Mouse (Mus musculus) liver, embryonic 14.5 days (tissue): ENCODE measurements around the gene Slc35d2. TPM values are rescaled to one million over a fixed set of nuclear protein-coding genes. Genes with fewer than 3 reads are reported as not detected.

ENCODE experiments used
- ATAC-seq: fragments of 200-750 bp; cut with Nextera tagmentation; 2 replicates; pipeline ENCODE4 v1.8.0; 2017; ENCODE audit warnings: moderate number of reproducible peaks, mild to moderate bottlenecking, moderate library complexity; ENCODE audit not compliant: insufficient read depth
- DNase-seq, 3 experiments: peaks; one replicate each; pipeline ENCODE4 v3.0.0-alpha.2; 2012 to 2013; ENCODE audit warnings: low read depth in 3 of 3, low spot score in 3 of 3
- H3K27ac ChIP-seq: fragments of 300-500 bp; sonication (generic); 2 replicates; pipeline ENCODE4 v1.5.1; 2014; ENCODE audit warnings: moderate library complexity, mild to moderate bottlenecking, control low read depth, inconsistent platforms
- H3K27me3 ChIP-seq: fragments of 300-500 bp; sonication (generic); 2 replicates; pipeline ENCODE4 v1.6.1; 2014; ENCODE audit warnings: mild to moderate bottlenecking, low read length, moderate library complexity; ENCODE audit not compliant: control insufficient read depth, insufficient read depth
- H3K36me3 ChIP-seq: fragments of 300-500 bp; sonication (generic); replicated peaks from 2 replicates; pipeline ENCODE4 v1.6.1; 2014; ENCODE audit warnings: low read depth; ENCODE audit not compliant: control insufficient read depth, insufficient read depth
- H3K4me1 ChIP-seq, 2 experiments: fragments of 200-500 bp in 1 of 2; fragments of 300-500 bp in 1 of 2; sonication (generic) in 1 of 2; replicated peaks; 2 replicates each; pipeline ENCODE4 v1.6.1; 2012 to 2014; ENCODE audit warnings: antibody characterized with exemption in 1 of 2, inconsistent platforms in 1 of 2, low read length in 1 of 2; ENCODE audit not compliant: control insufficient read depth in 2 of 2, insufficient read depth in 2 of 2
- H3K4me2 ChIP-seq: fragments of 300-500 bp; sonication (generic); 2 replicates; pipeline ENCODE4 v1.6.1; 2014; ENCODE audit warnings: low read depth, mild to moderate bottlenecking, control low read depth, moderate library complexity
- H3K4me3 ChIP-seq, 2 experiments: fragments of 200-500 bp in 1 of 2; fragments of 300-500 bp in 1 of 2; sonication (generic) in 1 of 2; 2 replicates each; pipeline ENCODE4 v1.5.1; 2012 to 2014; ENCODE audit warnings: low read depth in 2 of 2, low read length in 2 of 2, mild to moderate bottlenecking in 2 of 2, control low read depth in 1 of 2, inconsistent platforms in 1 of 2, moderate library complexity in 1 of 2; ENCODE audit not compliant: insufficient read depth in 1 of 2
- H3K9ac ChIP-seq: fragments of 300-500 bp; sonication (generic); replicated peaks from 2 replicates; pipeline ENCODE4 v1.6.1; 2014; ENCODE audit warnings: mild to moderate bottlenecking, control low read depth, moderate library complexity
- H3K9me3 ChIP-seq: fragments of 300-500 bp; sonication (generic); 2 replicates; pipeline ENCODE4 v1.6.1; 2016; ENCODE audit warnings: low read length, mixed read lengths; ENCODE audit not compliant: control insufficient read depth
- CTCF ChIP-seq: IDR thresholded peaks from 2 replicates; pipeline ENCODE4 v1.5.1; 2016; ENCODE audit warnings: antibody characterized with exemption, low read depth, control low read depth
- EP300 ChIP-seq: IDR thresholded peaks from 2 replicates; pipeline ENCODE4 v1.6.1; 2016; ENCODE audit warnings: antibody characterized with exemption, low read depth
- WGBS: fragments of 180-500 bp; shearing (Covaris S2); extraction: QIAGEN DNeasy Blood & Tissue Kit; methylation state at CpG from one replicate; pipeline ENCODE4 v1.1.7; 2014; ENCODE audit not compliant: insufficient replicate concordance; 5-methylcytosine and 5-hydroxymethylcytosine counted together
- polyA plus RNA-seq, 2 experiments: library from polyadenylated mRNA; depleted of rRNA in 1 of 2; stranded (reverse) in 1 of 2; unstranded in 1 of 2; fragments of >200 nt; fragmentation: Nextera tagmentation in 1 of 2; extraction: Ambion mirVana in 1 of 2; gene quantifications; 2 replicates each; pipeline versions ENCODE4 v1.2.1 to v1.2.3; 2012 to 2014

The Slc35d2 gene
- polyA plus RNA-seq, 2 experiments: 3.3 to 6.7 TPM

DNA sequence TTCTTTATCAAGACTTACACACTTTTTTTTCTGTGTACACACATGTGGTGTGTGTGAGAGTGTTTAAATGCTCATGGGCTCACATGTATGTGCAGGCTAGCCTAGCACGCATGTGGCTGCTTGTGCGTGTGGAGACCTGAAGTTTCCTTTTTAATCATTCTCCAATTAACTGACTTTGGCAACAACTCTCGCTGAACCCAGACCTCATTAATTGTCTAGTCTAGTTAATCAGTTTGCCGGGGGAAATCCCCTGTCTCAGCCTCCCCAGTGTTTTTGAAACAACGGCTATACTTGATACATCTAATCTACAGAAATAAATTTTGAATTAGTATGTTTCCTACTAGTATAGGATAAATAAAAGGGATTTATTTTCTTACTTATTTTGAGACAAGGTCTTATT is 43.1 kb downstream of the Slc35d2 start:
- Histone ChIP-seq H3K9ac (no peak overlapping the region), H3K36me3 (no peaks in the 10 kb centered on the region), H3K9me3 (no peaks in the 10 kb centered on the region), H3K27ac (no peak overlapping the region), H3K27me3 (no peaks in the 10 kb centered on the region), H3K4me2 (no peak overlapping the region), H3K4me3 (no peak overlapping the region), H3K4me1 (no peaks in the 10 kb centered on the region)
- ATAC-seq: no peak
- DNase-seq: no peak
- 64% methylated on average over 5 of the region's 5 CpGs for WGBS
- no peak for TF ChIP-seq CTCF
- no peak for TF ChIP-seq EP300

DNA sequence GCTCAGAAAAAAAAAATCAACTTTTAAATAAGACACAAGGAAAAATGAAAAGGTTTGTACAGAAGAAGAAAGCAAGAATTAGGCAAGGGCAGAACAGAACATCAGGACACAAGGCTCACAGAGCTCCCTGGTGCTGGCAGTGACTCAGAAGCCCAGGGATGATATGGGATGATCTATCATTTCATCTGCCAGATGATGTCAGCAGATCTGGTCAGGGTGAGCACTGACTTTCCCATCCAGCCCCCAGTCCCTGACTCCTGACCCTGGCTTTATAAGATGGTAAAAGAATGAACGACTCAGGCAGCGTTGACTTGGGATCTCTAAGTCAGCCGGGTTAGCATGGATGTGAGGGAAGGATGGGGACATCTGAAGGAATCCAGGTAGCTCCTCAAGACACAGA is 45.8 kb downstream of the Slc35d2 start:
- TF ChIP-seq EP300: no peak
- no peak for TF ChIP-seq CTCF
- no peak overlapping the region for H3K4me2 ChIP-seq
- no peaks in the 10 kb centered on the region for H3K4me1 ChIP-seq
- H3K9ac ChIP-seq: no peak overlapping the region
- WGBS: 65% methylated on average over 3 of the region's 3 CpGs
- DNase-seq: no peak
- H3K4me3 ChIP-seq: no peak overlapping the region
- H3K27me3 ChIP-seq: no peaks in the 10 kb centered on the region
- no peaks in the 10 kb centered on the region for H3K9me3 ChIP-seq
- ATAC-seq: no peak
- H3K36me3 ChIP-seq: no peaks in the 10 kb centered on the region
- H3K27ac ChIP-seq: no peak overlapping the region

DNA sequence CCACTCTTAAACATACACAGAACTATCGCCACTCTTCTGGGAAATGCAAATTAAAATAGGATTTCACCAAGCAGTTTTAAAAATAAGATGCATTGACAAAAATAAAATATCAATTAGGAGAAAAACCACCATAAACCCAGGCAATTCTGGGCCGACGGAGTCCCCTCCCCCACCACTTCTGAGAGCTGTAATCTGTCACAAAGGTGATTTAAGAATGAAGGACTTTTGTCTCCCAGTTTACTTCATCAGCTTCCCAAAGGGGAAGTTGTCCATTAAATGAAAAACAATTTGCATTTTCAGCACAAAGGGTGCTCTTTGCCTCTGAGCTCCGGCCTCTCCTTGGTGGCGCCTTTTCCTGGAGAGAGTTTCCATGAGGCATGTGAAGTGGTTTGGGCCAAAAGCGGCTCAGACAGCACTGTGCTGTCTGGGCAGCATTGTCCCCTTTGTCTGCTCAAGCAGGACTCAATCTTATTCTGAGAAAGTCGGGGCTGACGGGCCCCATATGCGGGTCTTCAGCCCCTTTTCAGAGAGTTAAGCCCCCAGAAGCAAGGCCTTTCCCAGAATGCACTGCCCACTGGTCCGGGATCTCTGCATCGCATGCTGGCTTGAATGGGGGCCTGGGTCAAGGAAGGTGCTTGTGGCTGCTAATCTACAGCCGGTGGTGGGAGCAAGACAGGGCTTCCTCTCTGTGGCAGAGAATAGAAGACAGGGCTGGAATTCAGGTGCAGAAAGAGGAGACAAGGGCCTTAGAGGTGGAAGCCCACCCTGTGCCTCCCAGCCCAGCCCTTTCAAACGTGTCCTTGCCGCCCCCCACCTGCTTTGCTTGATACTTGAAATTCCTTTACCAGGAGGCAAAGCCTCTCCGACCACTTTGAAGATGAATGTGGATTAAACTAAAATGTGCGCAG is 47.9 kb downstream of the Slc35d2 start:
- no peak overlapping the region for H3K4me2 ChIP-seq
- H3K27me3 ChIP-seq: no peaks in the 10 kb centered on the region
- no peak overlapping the region for H3K4me3 ChIP-seq
- TF ChIP-seq CTCF: no peak
- H3K27ac ChIP-seq: no peak overlapping the region
- H3K9me3 ChIP-seq: no peaks in the 10 kb centered on the region
- ATAC-seq (no peak), DNase-seq (no peak)
- H3K36me3 ChIP-seq: no peaks in the 10 kb centered on the region
- no peak overlapping the region for H3K9ac ChIP-seq
- H3K4me1 ChIP-seq: no peaks in the 10 kb centered on the region
- WGBS: 46% methylated on average over 16 of the region's 16 CpGs

DNA sequence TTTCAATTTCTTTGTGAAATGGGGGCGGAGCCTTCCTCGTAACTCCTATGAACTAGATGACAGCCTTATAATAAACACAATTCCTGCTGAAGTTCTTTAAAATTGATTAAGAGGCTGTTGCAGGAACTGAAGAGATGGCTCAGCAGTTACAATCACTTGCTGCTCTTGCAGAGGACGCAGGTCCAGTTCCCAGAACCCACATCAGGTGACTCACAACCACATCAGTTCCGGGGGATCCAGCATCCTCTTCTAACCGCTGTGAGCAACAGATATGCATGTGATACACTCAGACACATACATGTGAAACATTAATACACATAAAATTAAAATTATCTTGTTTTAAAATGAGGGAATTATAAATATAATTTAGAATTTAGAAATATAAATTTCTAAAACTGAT is 51.6 kb downstream of the Slc35d2 start:
- no peaks in the 10 kb centered on the region for H3K27me3 ChIP-seq
- H3K9me3 ChIP-seq: no peaks in the 10 kb centered on the region
- no peaks in the 10 kb centered on the region for H3K4me1 ChIP-seq
- no peak overlapping the region for H3K4me2 ChIP-seq
- TF ChIP-seq CTCF: no peak
- no peak for TF ChIP-seq EP300
- no peak overlapping the region for H3K27ac ChIP-seq
- ATAC-seq: no peak
- no peak overlapping the region for H3K4me3 ChIP-seq
- H3K9ac ChIP-seq: no peak overlapping the region
- H3K36me3 ChIP-seq: no peaks in the 10 kb centered on the region
- no peak for DNase-seq
- WGBS: 58% methylated on average over 5 of the region's 5 CpGs

DNA sequence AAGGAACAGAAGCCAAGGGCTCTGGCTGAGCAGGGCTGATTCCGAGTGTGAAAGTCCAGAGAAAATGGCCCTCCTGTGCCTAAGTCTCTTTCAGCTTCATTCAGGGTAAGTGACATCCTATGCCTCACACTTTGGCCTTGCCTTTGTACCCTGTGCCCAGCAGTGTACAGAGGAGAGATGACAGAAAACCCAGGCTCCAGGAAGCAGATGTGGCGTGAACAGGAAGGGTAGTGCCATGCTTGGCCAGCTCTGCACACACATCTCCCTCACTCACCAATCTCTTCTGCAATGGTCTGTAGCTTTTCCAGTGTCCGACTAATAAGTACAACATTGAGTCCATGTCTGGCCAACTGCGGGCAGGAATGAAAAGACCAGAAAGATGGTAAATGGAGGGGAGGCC is 53.1 kb downstream of the Slc35d2 start:
- Histone ChIP-seq H3K4me3 (no peak overlapping the region), H3K4me2 (no peak overlapping the region), H3K27me3 (no peaks in the 10 kb centered on the region), H3K36me3 (no peaks in the 10 kb centered on the region), H3K4me1 (no peaks in the 10 kb centered on the region), H3K27ac (no peak overlapping the region), H3K9me3 (no peaks in the 10 kb centered on the region), H3K9ac (no peak overlapping the region)
- TF ChIP-seq CTCF (no peak), EP300 (no peak)
- 60% methylated on average over 4 of the region's 4 CpGs for WGBS
- ATAC-seq (no peak), DNase-seq (no peak)
